In the genomic region with DNA sequence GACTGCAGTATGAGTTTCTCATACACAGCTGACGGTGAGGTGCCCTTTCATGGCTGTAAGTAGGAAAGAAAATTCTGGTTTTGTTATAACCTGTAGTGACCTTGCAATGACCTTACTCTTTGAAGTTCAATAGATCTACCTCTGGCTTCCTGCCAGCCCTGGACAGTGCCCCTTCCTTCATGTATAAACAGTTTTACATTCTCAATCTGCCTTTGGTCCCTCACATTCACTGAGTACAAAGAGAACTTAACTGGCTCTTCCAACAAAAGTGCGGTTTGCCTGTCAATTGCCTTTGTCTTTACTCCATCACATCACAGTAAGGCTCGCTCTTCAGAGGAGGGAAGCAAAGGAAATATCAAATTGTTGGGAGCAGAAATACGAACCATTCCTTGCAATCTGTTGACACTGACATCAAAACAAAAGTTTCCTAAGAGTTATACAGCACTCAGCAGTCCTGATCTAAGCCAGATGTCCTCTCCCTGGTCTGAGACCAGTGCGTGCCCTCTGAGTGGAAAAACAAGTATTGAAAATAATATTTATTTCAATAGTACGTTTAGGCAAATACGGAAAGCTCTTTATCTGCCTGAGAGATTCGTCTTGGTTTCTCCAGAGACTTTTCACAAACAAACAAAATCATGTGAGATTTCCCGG, we compare ENCODE assay signal across 18 mouse cellular contexts. TPM values are rescaled to one million over a fixed set of nuclear protein-coding genes. Genes with fewer than 3 reads are reported as not detected.
DNase-seq lines count a peak whose midpoint lies in the region; ATAC-seq lines count a peak whose summit lies in the region.
"Had no signal": no experiment of that assay in that cellular context is flagged by ENCODE, and none has a peak within 500 bp of the region (broad histone marks: within the 10 kb centered on the region; RNA-seq: fewer than 3 reads in every experiment).

No protein-coding gene starts in this region.

- no peak overlapping the region for H3K9ac ChIP-seq in hindbrain, embryonic 11.5 days (ENCODE audit: low read depth, low read length)
- H3K9ac ChIP-seq in hindbrain, embryonic 14.5 days = no peak overlapping the region
- H3K9ac ChIP-seq: forebrain, embryonic 15.5 days; limb, embryonic 12.5 days had no signal

- no peak overlapping the region for H3K4me3 ChIP-seq in hindbrain, embryonic 11.5 days (ENCODE audit: low read depth, low read length)
- H3K4me3 ChIP-seq in hindbrain, embryonic 14.5 days (replicated peaks; ENCODE audit: low read length) = no peak overlapping the region
- H3K4me3 ChIP-seq: forebrain, embryonic 15.5 days; limb, embryonic 12.5 days; midbrain, embryonic 10.5 days had no signal

- no peak overlapping the region for H3K27ac ChIP-seq in hindbrain, embryonic 11.5 days (ENCODE audit: low read depth, low read length)
- no peak overlapping the region for H3K27ac ChIP-seq in hindbrain, embryonic 14.5 days
- H3K27ac ChIP-seq: forebrain, embryonic 15.5 days; limb, embryonic 12.5 days; midbrain, embryonic 10.5 days had no signal

- H3K27me3 ChIP-seq in hindbrain, embryonic 11.5 days (ENCODE audit: control insufficient read depth, insufficient read depth, low read length) = no peaks in the 10 kb centered on the region
- no peaks in the 10 kb centered on the region for H3K27me3 ChIP-seq in hindbrain, embryonic 14.5 days (ENCODE audit: control insufficient read depth, insufficient read depth, low read length)
- H3K27me3 ChIP-seq: forebrain, embryonic 15.5 days; limb, embryonic 12.5 days had no signal

- no peaks in the 10 kb centered on the region for H3K4me1 ChIP-seq in hindbrain, embryonic 11.5 days (replicated peaks; ENCODE audit: control insufficient read depth, insufficient read depth, low read length)
- H3K4me1 ChIP-seq in hindbrain, embryonic 14.5 days (replicated peaks; ENCODE audit: control insufficient read depth, insufficient read depth, low read length) = no peaks in the 10 kb centered on the region
- H3K4me1 ChIP-seq: forebrain, embryonic 15.5 days; limb, embryonic 12.5 days; midbrain, embryonic 10.5 days had no signal

- no peak overlapping the region for H3K4me2 ChIP-seq in hindbrain, embryonic 11.5 days (replicated peaks; ENCODE audit: low read depth, low read length)
- H3K4me2 ChIP-seq in hindbrain, embryonic 14.5 days (replicated peaks) = no peak overlapping the region
- H3K4me2 ChIP-seq: forebrain, embryonic 15.5 days; limb, embryonic 12.5 days had no signal

- peak; percentile 4 for DNase-seq in hindbrain, embryonic 11.5 days (ENCODE audit: low spot score)
- DNase-seq in hindbrain, embryonic 14.5 days (ENCODE audit: low spot score) = no peak
- peak; percentile 20 for DNase-seq in embryo, embryonic 11.5 days (ENCODE audit: low read depth, low spot score)
- DNase-seq in liver = peak; percentile 36
- DNase-seq in cerebellum, adult 11-12 months = no peak
- DNase-seq in B cell, adult 2 months = no peak
- DNase-seq: cerebellum, postnatal 36 days; heart, adult 18-20 months; kidney, adult 8-10 months; layer of hippocampus, postnatal 36 days; lung, postnatal 10 days; thymus, postnatal 36 days had no signal

- no peaks in the 10 kb centered on the region for H3K36me3 ChIP-seq in hindbrain, embryonic 11.5 days (ENCODE audit: control insufficient read depth, insufficient read depth, low read length)
- peaks cover 26% of the 10 kb centered on the region for H3K36me3 ChIP-seq in hindbrain, embryonic 14.5 days (replicated peaks; ENCODE audit: control insufficient read depth, insufficient read depth)

- 65% methylated on average over 9 of the region's 9 CpGs for WGBS in hindbrain, embryonic 11.5 days
- WGBS in hindbrain, embryonic 14.5 days = 77% methylated on average over 9 of the region's 9 CpGs

- no peaks in the 10 kb centered on the region for H3K9me3 ChIP-seq in hindbrain, embryonic 11.5 days (ENCODE audit: control insufficient read depth, low read length)
- no peaks in the 10 kb centered on the region for H3K9me3 ChIP-seq in hindbrain, embryonic 14.5 days (ENCODE audit: control insufficient read depth, low read length)
- H3K9me3 ChIP-seq: forebrain, embryonic 15.5 days; G1E; limb, embryonic 12.5 days; midbrain, embryonic 10.5 days had no signal

- no peak for ATAC-seq in hindbrain, embryonic 11.5 days (ENCODE audit: low FRiP score)
- no peak for ATAC-seq in hindbrain, embryonic 14.5 days (ENCODE audit: low FRiP score)
- ATAC-seq in monocyte, adult 5-6 weeks (replicated peaks; ENCODE audit: insufficient number of reproducible peaks, low FRiP score, low TSS enrichment, poor library complexity, severe bottlenecking) = no peak
- ATAC-seq: forebrain, embryonic 15.5 days; hindbrain, embryonic 16.5 days had no signal

RNA-seq across cellular contexts. Expression of a gene that starts 32.3 kb away (rescaled TPM):
- 73.9 and 78.5 TPM in 2 replicates for polyA plus RNA-seq in hindbrain, embryonic 11.5 days (2014; fragmentation: Nextera tagmentation; extraction: Ambion mirVana)
- polyA plus RNA-seq in hindbrain, embryonic 14.5 days (2014; fragmentation: Nextera tagmentation; extraction: Ambion mirVana) = 51.9 and 55.8 TPM in 2 replicates
- 13.2 to 18.2 TPM (median 17.4 TPM) in 3 replicates for total RNA-seq in monocyte, adult 5-6 weeks (2017)

RNA-seq across cellular contexts. Expression of a gene that starts 32.3 kb away (rescaled TPM):
- 336 and 374 TPM in 2 replicates for polyA plus RNA-seq in hindbrain, embryonic 11.5 days (2014; fragmentation: Nextera tagmentation; extraction: Ambion mirVana)
- 226 and 246 TPM in 2 replicates for polyA plus RNA-seq in hindbrain, embryonic 14.5 days (2014; fragmentation: Nextera tagmentation; extraction: Ambion mirVana)
- 312 to 379 TPM (median 318 TPM) in 3 replicates for total RNA-seq in monocyte, adult 5-6 weeks (2017)

Comparison
In these comparisons a context has a peak if more than half of its experiments do, and no peak if none do; other contexts are left out.
1. DNase-seq: peak in hindbrain, embryonic 11.5 days (single experiment), embryo, embryonic 11.5 days (single experiment) and liver (single experiment); none in hindbrain, embryonic 14.5 days (single experiment), cerebellum, adult 11-12 months (single experiment) and B cell, adult 2 months (0 of 2).